Mouse (Mus musculus): ENCODE results near the gene Magi3.

- TF ChIP-seq CTCF (conservative IDR thresholded peaks at IDR 0.05; ENCODE audit: low read length) (no peak), NANOG (IDR thresholded peaks at IDR 0.05; ENCODE audit: borderline replicate concordance, low read length) (no peak), POU5F1 (IDR thresholded peaks at IDR 0.05; ENCODE audit: borderline replicate concordance, low read length) (no peak)
Observed at GRCm38 (mm10) chr3:104184270-104184669, 35.9 kb downstream of the Magi3 start.
